Mouse (Mus musculus): ENCODE data around the gene Epor. TPM values are rescaled to one million over a fixed set of nuclear protein-coding genes. Genes with fewer than 3 reads are reported as not detected.

Gene Epor
- polyA plus RNA-seq, 1 experiment, result 6.3 TPM

GRCm38 (mm10) chr9:21924099-21924493, 39.2 kb downstream of the Epor start:
- Histone ChIP-seq H3K79me2 (ENCODE audit: control insufficient read depth, insufficient read depth) (peaks cover 16% of the 10 kb centered on the region), H3ac (ENCODE audit: control insufficient read depth, insufficient read length, low read depth) (no peak overlapping the region), H3K36me3 (ENCODE audit: control insufficient read depth, insufficient read depth) (no peaks in the 10 kb centered on the region), H3K79me3 (ENCODE audit: low read depth) (peaks cover 2% of the 10 kb centered on the region), H3K27me3 (ENCODE audit: control insufficient read depth, insufficient read depth, insufficient read length) (no peaks in the 10 kb centered on the region), H3K4me3 (ENCODE audit: insufficient read depth, poor library complexity, severe bottlenecking) (no peak overlapping the region)
- TF ChIP-seq FOSL1 (IDR thresholded peaks at IDR 0.05; ENCODE audit: insufficient read depth, low read length, poor library complexity, severe bottlenecking) (peak; percentile 9), MYOD1 (IDR thresholded peaks at IDR 0.05; ENCODE audit: control insufficient read depth, insufficient read length, low read depth) (no peak), MAX (IDR thresholded peaks at IDR 0.05) (no peak), MYOG (IDR thresholded peaks at IDR 0.05; ENCODE audit: control insufficient read depth, extremely low read depth, insufficient read length) (no peak), USF1 (IDR thresholded peaks at IDR 0.05; ENCODE audit: low read depth) (no peak), CTCF (IDR thresholded peaks at IDR 0.05; ENCODE audit: control insufficient read depth, insufficient read depth, insufficient read length) (no peak), CEBPB (IDR thresholded peaks at IDR 0.05; ENCODE audit: low read depth) (peak; percentile 72)

- Histone ChIP-seq H3K36me3 (ENCODE audit: control insufficient read depth, insufficient read depth) (no peaks in the 10 kb centered on the region), H3K4me3 (ENCODE audit: insufficient read depth, poor library complexity, severe bottlenecking) (no peak overlapping the region), H3K79me2 (ENCODE audit: control insufficient read depth, insufficient read depth) (peaks cover 16% of the 10 kb centered on the region)
These were observed 39.7 kb downstream of the Epor start for GRCm38 (mm10) chr9:21923490-21924098.

DNA sequence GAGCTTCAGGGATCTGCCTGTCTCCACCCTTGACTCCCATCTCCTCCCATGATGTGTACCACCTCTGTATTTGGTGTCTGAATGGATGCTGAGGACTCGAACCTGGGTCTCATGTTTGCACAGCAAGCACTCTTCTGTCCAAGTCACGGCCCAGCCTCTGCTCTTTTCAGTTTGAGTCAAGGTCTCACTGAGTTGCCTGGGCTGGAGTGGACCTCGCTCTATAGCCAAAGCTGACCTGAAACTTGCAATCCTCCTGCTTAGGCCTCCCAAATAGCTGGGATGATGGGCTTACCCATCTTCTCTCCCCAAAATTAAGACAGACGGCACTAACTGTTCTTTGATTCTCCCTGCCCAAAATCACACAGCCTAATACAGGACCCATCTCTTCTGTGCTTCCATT, 40.3 kb downstream of the Epor start:
- no peaks in the 10 kb centered on the region for H3K36me3 ChIP-seq (ENCODE audit: control insufficient read depth, insufficient read depth)
- no peak for TF ChIP-seq MYOG (IDR thresholded peaks at IDR 0.05; ENCODE audit: control insufficient read depth, extremely low read depth, insufficient read length)
- no peak for TF ChIP-seq CEBPB (IDR thresholded peaks at IDR 0.05; ENCODE audit: low read depth)
- TF ChIP-seq USF1 (IDR thresholded peaks at IDR 0.05; ENCODE audit: low read depth), result no peak
- no peak for TF ChIP-seq MAX (IDR thresholded peaks at IDR 0.05)
- no peak for TF ChIP-seq FOSL1 (IDR thresholded peaks at IDR 0.05; ENCODE audit: insufficient read depth, low read length, poor library complexity, severe bottlenecking)
- TF ChIP-seq CTCF (IDR thresholded peaks at IDR 0.05; ENCODE audit: control insufficient read depth, insufficient read depth, insufficient read length), result no peak
- no peak for TF ChIP-seq MYOD1 (IDR thresholded peaks at IDR 0.05; ENCODE audit: control insufficient read depth, insufficient read length, low read depth)
- peaks cover 16% of the 10 kb centered on the region for H3K79me2 ChIP-seq (ENCODE audit: control insufficient read depth, insufficient read depth)
- H3K4me3 ChIP-seq (ENCODE audit: insufficient read depth, poor library complexity, severe bottlenecking), result no peak overlapping the region
- no peak overlapping the region for H3ac ChIP-seq (ENCODE audit: control insufficient read depth, insufficient read length, low read depth)
- no peaks in the 10 kb centered on the region for H3K27me3 ChIP-seq (ENCODE audit: control insufficient read depth, insufficient read depth, insufficient read length)
- H3K79me3 ChIP-seq (ENCODE audit: low read depth), result peaks cover 2% of the 10 kb centered on the region

More at GRCm38 (mm10) chr9:21923490-21924098, 39.7 kb downstream of the Epor start:
- Histone ChIP-seq H3ac (ENCODE audit: control insufficient read depth, insufficient read length, low read depth) (no peak overlapping the region), H3K79me3 (ENCODE audit: low read depth) (peaks cover 2% of the 10 kb centered on the region), H3K27me3 (ENCODE audit: control insufficient read depth, insufficient read depth, insufficient read length) (no peaks in the 10 kb centered on the region)
- no peak for TF ChIP-seq FOSL1 (IDR thresholded peaks at IDR 0.05; ENCODE audit: insufficient read depth, low read length, poor library complexity, severe bottlenecking)
- TF ChIP-seq MYOG (IDR thresholded peaks at IDR 0.05; ENCODE audit: control insufficient read depth, extremely low read depth, insufficient read length), result no peak

GRCm38 (mm10) chr9:21918692-21919384, 44.5 kb downstream of the Epor start:
- no peaks in the 10 kb centered on the region for H3K27me3 ChIP-seq (ENCODE audit: control insufficient read depth, insufficient read depth, insufficient read length)
- no peaks in the 10 kb centered on the region for H3K79me2 ChIP-seq (ENCODE audit: control insufficient read depth, insufficient read depth)
- no peaks in the 10 kb centered on the region for H3K79me3 ChIP-seq (ENCODE audit: low read depth)
- no peak overlapping the region for H3ac ChIP-seq (ENCODE audit: control insufficient read depth, insufficient read length, low read depth)
- H3K4me3 ChIP-seq (ENCODE audit: insufficient read depth, poor library complexity, severe bottlenecking), result no peak overlapping the region
- no peaks in the 10 kb centered on the region for H3K36me3 ChIP-seq (ENCODE audit: control insufficient read depth, insufficient read depth)
- no peak for TF ChIP-seq MAX (IDR thresholded peaks at IDR 0.05)
- TF ChIP-seq USF1 (IDR thresholded peaks at IDR 0.05; ENCODE audit: low read depth), result no peak
- TF ChIP-seq CTCF (IDR thresholded peaks at IDR 0.05; ENCODE audit: control insufficient read depth, insufficient read depth, insufficient read length), result no peak
- no peak for TF ChIP-seq MYOD1 (IDR thresholded peaks at IDR 0.05; ENCODE audit: control insufficient read depth, insufficient read length, low read depth)
- TF ChIP-seq FOSL1 (IDR thresholded peaks at IDR 0.05; ENCODE audit: insufficient read depth, low read length, poor library complexity, severe bottlenecking), result no peak
- no peak for TF ChIP-seq MYOG (IDR thresholded peaks at IDR 0.05; ENCODE audit: control insufficient read depth, extremely low read depth, insufficient read length)
- no peak for TF ChIP-seq CEBPB (IDR thresholded peaks at IDR 0.05; ENCODE audit: low read depth)

DNA sequence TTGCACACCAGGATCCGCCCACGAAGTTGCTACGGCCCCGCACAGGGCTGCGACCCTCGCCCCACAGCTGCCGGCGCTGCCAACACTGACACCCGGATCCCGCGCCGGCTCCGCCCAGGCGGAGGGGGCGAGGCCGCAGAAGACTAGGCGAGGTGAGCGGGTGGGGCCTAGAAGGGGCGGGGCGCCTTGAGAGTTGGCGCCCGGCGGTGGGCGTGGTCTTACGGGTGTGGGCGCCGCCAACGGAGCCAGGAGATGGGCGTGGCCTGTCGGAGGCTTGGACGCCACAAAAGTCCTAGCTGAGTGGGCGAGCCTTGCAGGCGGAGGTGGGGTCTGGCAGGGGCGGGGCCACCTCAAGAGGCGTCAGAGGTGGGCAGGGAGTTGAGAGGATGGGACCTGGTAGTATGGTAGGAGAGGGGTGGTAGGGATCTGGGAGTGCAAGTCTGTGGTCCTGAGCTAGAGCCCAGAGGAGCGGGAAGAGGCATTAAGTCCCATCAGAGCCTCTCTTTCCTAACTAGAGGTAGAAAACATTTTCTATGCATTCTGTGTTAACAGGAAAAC, 45.2 kb downstream of the Epor start, which contains the start of gene Rab3d:
Rab3d (minus strand) TSS at position 158 of the 558 bp plus-strand sequence.
- Histone ChIP-seq H3K79me3 (ENCODE audit: low read depth) (no peaks in the 10 kb centered on the region), H3K36me3 (ENCODE audit: control insufficient read depth, insufficient read depth) (no peaks in the 10 kb centered on the region), H3ac (ENCODE audit: control insufficient read depth, insufficient read length, low read depth) (peak within 1 kb of the TSS; percentile 37), H3K79me2 (ENCODE audit: control insufficient read depth, insufficient read depth) (no peaks in the 10 kb centered on the region), H3K27me3 (ENCODE audit: control insufficient read depth, insufficient read depth, insufficient read length) (no peaks in the 10 kb centered on the region), H3K4me3 (ENCODE audit: insufficient read depth, poor library complexity, severe bottlenecking) (peak within 1 kb of the TSS; percentile 36)
- TF ChIP-seq CTCF (IDR thresholded peaks at IDR 0.05; ENCODE audit: control insufficient read depth, insufficient read depth, insufficient read length), result no peak
- no peak for TF ChIP-seq MAX (IDR thresholded peaks at IDR 0.05)
- TF ChIP-seq USF1 (IDR thresholded peaks at IDR 0.05; ENCODE audit: low read depth), result no peak
- no peak for TF ChIP-seq FOSL1 (IDR thresholded peaks at IDR 0.05; ENCODE audit: insufficient read depth, low read length, poor library complexity, severe bottlenecking)
- TF ChIP-seq MYOG (IDR thresholded peaks at IDR 0.05; ENCODE audit: control insufficient read depth, extremely low read depth, insufficient read length), result no peak
- no peak for TF ChIP-seq CEBPB (IDR thresholded peaks at IDR 0.05; ENCODE audit: low read depth)
- TF ChIP-seq MYOD1 (IDR thresholded peaks at IDR 0.05; ENCODE audit: control insufficient read depth, insufficient read length, low read depth), result no peak

Data from C2C12 (cell line).